In the genomic region with DNA sequence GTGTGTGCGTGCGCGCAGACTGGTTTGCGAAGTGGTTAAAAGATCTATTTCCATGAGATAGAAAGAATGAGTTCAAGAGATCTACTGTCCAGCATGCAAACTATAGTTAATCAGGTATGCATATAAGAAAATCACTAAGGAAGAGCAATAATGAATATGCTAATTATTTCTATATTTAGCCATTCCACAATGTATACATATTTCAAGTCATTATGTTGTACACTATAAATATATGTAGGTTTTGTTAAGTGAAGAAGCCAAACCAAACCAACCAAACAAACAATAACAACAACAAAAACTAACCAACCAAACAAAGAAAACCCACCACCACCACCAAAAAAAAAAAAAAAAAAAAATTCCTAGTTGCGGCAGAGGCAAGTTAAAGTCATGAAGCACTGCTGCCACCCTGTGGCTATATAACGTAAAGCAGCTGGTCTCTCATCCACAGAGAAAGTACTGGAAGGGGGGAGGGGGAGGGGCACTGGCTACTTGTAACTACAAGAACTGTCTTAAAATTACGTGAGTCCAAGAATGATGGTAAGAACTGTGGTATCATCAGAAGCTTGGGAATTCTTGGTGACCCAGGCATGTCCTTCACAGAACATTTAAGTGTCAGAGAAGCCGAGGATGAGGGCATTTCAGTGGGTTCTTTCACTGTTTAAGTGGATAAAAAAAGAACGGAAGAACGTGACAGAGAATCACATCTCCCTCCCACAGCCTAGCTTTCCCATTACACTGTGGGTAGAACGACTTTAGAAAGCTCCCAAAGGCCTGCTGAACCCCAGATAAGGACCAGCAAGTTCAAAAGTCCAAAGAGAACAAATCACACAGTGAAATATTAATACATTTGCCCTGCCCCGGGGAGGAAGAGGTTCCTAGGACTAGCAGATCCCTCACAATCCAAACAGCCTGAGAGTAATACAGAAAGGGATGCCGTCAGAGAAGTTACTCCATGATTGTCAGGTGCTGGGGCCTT, we compare ENCODE assay signal across 8 mouse cellular contexts. TPM values are rescaled to one million over a fixed set of nuclear protein-coding genes. Genes with fewer than 3 reads are reported as not detected.
DNase-seq lines count a peak whose midpoint lies in the region; ATAC-seq and TF ChIP-seq lines count a peak whose summit lies in the region.

No protein-coding gene starts in this region.

- no peak overlapping the region for H3ac ChIP-seq in C2C12 (ENCODE audit: control insufficient read depth, insufficient read length, low read depth)

- H3K79me2 ChIP-seq in C2C12 (ENCODE audit: control insufficient read depth, insufficient read depth), result no peaks in the 10 kb centered on the region
- no peaks in the 10 kb centered on the region for H3K79me2 ChIP-seq in heart, adult 2 months (replicated peaks; ENCODE audit: control insufficient read depth, insufficient read depth, low read length)

- DNase-seq in adrenal gland, adult 8-10 months, result peak; percentile 35
- peak; percentile 73 for DNase-seq in embryo, embryonic 11.5 days (ENCODE audit: low read depth, low spot score)
- peak; percentile 67 to 72 for DNase-seq in heart, adult 2 months
- peak; percentile 54 for DNase-seq in liver, embryonic 11.5 days (ENCODE audit: low spot score)
- peak; percentile 63 for DNase-seq in neural tube, embryonic 10.5 days (ENCODE audit: extremely low spot score, low spot score)

- 0 out of 2 replicates have a peak, but pooled peaks have one; percentile 29 for TF ChIP-seq EP300 in heart, adult 2 months (IDR thresholded peaks at IDR 0.05; ENCODE audit: insufficient read depth, low read depth, low read length)

- H3K36me3 ChIP-seq in C2C12 (ENCODE audit: control insufficient read depth, insufficient read depth), result no peaks in the 10 kb centered on the region
- H3K36me3 ChIP-seq in heart, adult 2 months (ENCODE audit: control insufficient read depth, insufficient read depth, low read length), result no peaks in the 10 kb centered on the region
- H3K36me3 ChIP-seq in kidney, embryonic 14.5 days (ENCODE audit: control insufficient read depth, insufficient read depth, low read length), result no peaks in the 10 kb centered on the region
- no peaks in the 10 kb centered on the region for H3K36me3 ChIP-seq in liver, embryonic 11.5 days (ENCODE audit: control insufficient read depth, insufficient read depth, low read length)
- no peaks in the 10 kb centered on the region for H3K36me3 ChIP-seq in stomach, embryonic 16.5 days (ENCODE audit: control insufficient read depth, insufficient read depth, low read length)

- no peak overlapping the region; the same call in 1 of the 2 replicates for H3K4me2 ChIP-seq in kidney, embryonic 14.5 days (replicated peaks; ENCODE audit: low read depth, low read length)
- no peak overlapping the region for H3K4me2 ChIP-seq in liver, embryonic 11.5 days
- H3K4me2 ChIP-seq in stomach, embryonic 16.5 days (ENCODE audit: low read depth, low read length), result peak overlapping the region; percentile 25; the same call in 1 of the 2 replicates

- H3K27me3 ChIP-seq in C2C12 (ENCODE audit: control insufficient read depth, insufficient read depth, insufficient read length), result no peaks in the 10 kb centered on the region
- H3K27me3 ChIP-seq in heart, adult 2 months (ENCODE audit: control insufficient read depth, insufficient read depth, low read length), result no peaks in the 10 kb centered on the region
- no peaks in the 10 kb centered on the region for H3K27me3 ChIP-seq in kidney, embryonic 14.5 days (ENCODE audit: control insufficient read depth, insufficient read depth, low read length)
- H3K27me3 ChIP-seq in liver, embryonic 11.5 days (replicated peaks; ENCODE audit: control insufficient read depth, insufficient read depth, low read length), result no peaks in the 10 kb centered on the region
- no peaks in the 10 kb centered on the region for H3K27me3 ChIP-seq in stomach, embryonic 16.5 days (ENCODE audit: control insufficient read depth, insufficient read depth, low read length)

- 48% methylated on average over 13 of the region's 13 CpGs for WGBS in heart, adult 2 months
- 56% methylated on average over 13 of the region's 13 CpGs for WGBS in kidney, embryonic 14.5 days
- WGBS in liver, embryonic 11.5 days, result 55% methylated on average over 13 of the region's 13 CpGs
- 51% methylated on average over 13 of the region's 13 CpGs for WGBS in stomach, embryonic 16.5 days

- H3K27ac ChIP-seq in heart, adult 2 months, result no peak overlapping the region
- H3K27ac ChIP-seq in kidney, embryonic 14.5 days (ENCODE audit: low read depth, low read length), result no peak overlapping the region
- no peak overlapping the region for H3K27ac ChIP-seq in liver, embryonic 11.5 days (ENCODE audit: low read depth, low read length)
- H3K27ac ChIP-seq in stomach, embryonic 16.5 days (ENCODE audit: low read length), result no peak overlapping the region

- H3K9me3 ChIP-seq in kidney, embryonic 14.5 days (ENCODE audit: control insufficient read depth, low read length), result no peaks in the 10 kb centered on the region
- H3K9me3 ChIP-seq in liver, embryonic 11.5 days (ENCODE audit: control insufficient read depth, low read length), result no peaks in the 10 kb centered on the region
- no peaks in the 10 kb centered on the region for H3K9me3 ChIP-seq in stomach, embryonic 16.5 days (replicated peaks; ENCODE audit: control insufficient read depth, low read length)

- intact Hi-C loops in heart, adult 2 months (cut with DNase I), result loop anchor here (1.0 to 2.0 kb wide), 2 partner anchors 54 to 117 kb away; no protein-coding TSS in a partner anchor

- no peak for TF ChIP-seq POLR2A in heart, adult 2 months (IDR thresholded peaks at IDR 0.05; ENCODE audit: insufficient read depth, low read depth, low read length)

- ATAC-seq in kidney, embryonic 14.5 days (ENCODE audit: low FRiP score, low TSS enrichment), result peak; percentile 53; the same call in 1 of the 2 replicates
- ATAC-seq in liver, embryonic 11.5 days (replicated peaks; ENCODE audit: low FRiP score), result peak; percentile 50; the same call in 1 of the 2 replicates
- no peak for ATAC-seq in stomach, embryonic 16.5 days (ENCODE audit: insufficient read depth, low FRiP score)

- no peaks in the 10 kb centered on the region for H3K4me1 ChIP-seq in heart, adult 2 months (ENCODE audit: control insufficient read depth, insufficient read depth, low read length)
- no peaks in the 10 kb centered on the region for H3K4me1 ChIP-seq in kidney, embryonic 14.5 days (ENCODE audit: control insufficient read depth, insufficient read depth, low read length)
- peaks cover 4% of the 10 kb centered on the region; the same call in 1 of the 2 replicates for H3K4me1 ChIP-seq in liver, embryonic 11.5 days (replicated peaks; ENCODE audit: control insufficient read depth, insufficient read depth, low read length)
- H3K4me1 ChIP-seq in stomach, embryonic 16.5 days (ENCODE audit: control insufficient read depth, insufficient read depth, low read length), result no peaks in the 10 kb centered on the region

- TF ChIP-seq CTCF in C2C12 (IDR thresholded peaks at IDR 0.05; ENCODE audit: control insufficient read depth, insufficient read depth, insufficient read length), result peak; percentile 22
- peak; percentile 77 for TF ChIP-seq CTCF in heart, adult 2 months (IDR thresholded peaks at IDR 0.05)

- H3K9ac ChIP-seq in heart, adult 2 months (ENCODE audit: low read depth, low read length), result no peak overlapping the region
- no peak overlapping the region for H3K9ac ChIP-seq in kidney, embryonic 14.5 days (ENCODE audit: low read depth, low read length)
- no peak overlapping the region for H3K9ac ChIP-seq in liver, embryonic 11.5 days (ENCODE audit: low read depth, low read length)
- H3K9ac ChIP-seq in stomach, embryonic 16.5 days (ENCODE audit: low read length), result 0 out of 2 replicates have a peak overlapping the region, but pooled peaks have one; percentile 9

- H3K4me3 ChIP-seq in C2C12 (ENCODE audit: insufficient read depth, poor library complexity, severe bottlenecking), result no peak overlapping the region
- H3K4me3 ChIP-seq in heart, adult 2 months, result no peak overlapping the region
- H3K4me3 ChIP-seq in kidney, embryonic 14.5 days (ENCODE audit: low read length), result no peak overlapping the region
- H3K4me3 ChIP-seq in liver, embryonic 11.5 days (ENCODE audit: low read depth, low read length), result no peak overlapping the region
- H3K4me3 ChIP-seq in stomach, embryonic 16.5 days (replicated peaks; ENCODE audit: low read length), result no peak overlapping the region

- no peaks in the 10 kb centered on the region for H3K79me3 ChIP-seq in C2C12 (ENCODE audit: low read depth)

TF ChIP-seq in C2C12, 6 proteins besides CTCF, POLR2A, EP300 and RAD21:
- TF ChIP-seq USF1 (IDR thresholded peaks at IDR 0.05; ENCODE audit: low read depth) (no peak), MYOD1 (IDR thresholded peaks at IDR 0.05; ENCODE audit: control insufficient read depth, insufficient read length, low read depth) (no peak), CEBPB (IDR thresholded peaks at IDR 0.05; ENCODE audit: low read depth) (no peak), MAX (IDR thresholded peaks at IDR 0.05) (no peak)

RNA-seq across cellular contexts. Expression of gene Fam213a, which starts 19.8 kb away (rescaled TPM):
- 3.2 TPM for polyA plus RNA-seq in C2C12 (2012; fragmentation: generic; extraction: Trizol)
- 10 to 100 TPM; 39.2 to 77.5 (median 71.6) TPM for total RNA-seq in adrenal gland, adult 8-10 months (2022)
- 10 to 100 TPM; 27.1 to 32.4 TPM for total RNA-seq in heart, adult 2 months (2021)
- 13.5 and 16.6 TPM in 2 replicates for polyA plus RNA-seq in heart, adult 2 months (2012; rRNA removed)
- polyA plus RNA-seq in kidney, embryonic 14.5 days (2014; fragmentation: Nextera tagmentation; extraction: Ambion mirVana), result 108 and 112 TPM in 2 replicates
- 78.2 and 84.8 TPM in 2 replicates for polyA plus RNA-seq in liver, embryonic 11.5 days (2014; fragmentation: Nextera tagmentation; extraction: Ambion mirVana)
- polyA plus RNA-seq in stomach, embryonic 16.5 days (2015; fragmentation: Nextera tagmentation; extraction: Ambion mirVana), result 42.4 and 45.1 TPM in 2 replicates

RNA-seq across cellular contexts. Expression of gene Dydc2, which starts 35.6 kb away (rescaled TPM):
- polyA plus RNA-seq in C2C12 (2012; fragmentation: generic; extraction: Trizol), result 0.07 TPM
- total RNA-seq in adrenal gland, adult 8-10 months (2022), result 1 to 10 TPM in 3 of 4 experiments, under 1 TPM in 1; 0.93 to 2.4 (median 1.6) TPM
- not detected for total RNA-seq in heart, adult 2 months (2021)
- not detected in 2 replicates for polyA plus RNA-seq in heart, adult 2 months (2012; rRNA removed)
- polyA plus RNA-seq in kidney, embryonic 14.5 days (2014; fragmentation: Nextera tagmentation; extraction: Ambion mirVana), result 0.33 TPM in 1 of 2 replicates, not detected in the other
- polyA plus RNA-seq in liver, embryonic 11.5 days (2014; fragmentation: Nextera tagmentation; extraction: Ambion mirVana), result not detected in 2 replicates
- not detected in 2 replicates for polyA plus RNA-seq in stomach, embryonic 16.5 days (2015; fragmentation: Nextera tagmentation; extraction: Ambion mirVana)

RNA-seq across cellular contexts. Expression of gene Dydc1, which starts 39.3 kb away (rescaled TPM):
- polyA plus RNA-seq in C2C12 (2012; fragmentation: generic; extraction: Trizol), result not detected
- total RNA-seq in adrenal gland, adult 8-10 months (2022), result under 1 TPM in 1 of 4 experiments, not detected in 3; 0.37 TPM
- total RNA-seq in heart, adult 2 months (2021), result not detected
- not detected in 2 replicates for polyA plus RNA-seq in heart, adult 2 months (2012; rRNA removed)
- polyA plus RNA-seq in kidney, embryonic 14.5 days (2014; fragmentation: Nextera tagmentation; extraction: Ambion mirVana), result not detected in 2 replicates
- polyA plus RNA-seq in liver, embryonic 11.5 days (2014; fragmentation: Nextera tagmentation; extraction: Ambion mirVana), result not detected in 2 replicates
- polyA plus RNA-seq in stomach, embryonic 16.5 days (2015; fragmentation: Nextera tagmentation; extraction: Ambion mirVana), result not detected in 2 replicates
